Mouse (Mus musculus) brown adipose tissue, adult 24 weeks (tissue): ENCODE data around the gene Sec11a. TPM values are rescaled to one million over a fixed set of nuclear protein-coding genes. Genes with fewer than 3 reads are reported as not detected.

Experiments
- H3K27ac ChIP-seq: fragments of 200-500 bp; replicated peaks from 2 replicates; pipeline ENCODE4 v1.5.1; 2012; ENCODE audit warnings: low read depth, mild to moderate bottlenecking, low read length
- H3K4me1 ChIP-seq: fragments of 200-500 bp; 2 replicates; pipeline ENCODE4 v1.6.1; 2012; ENCODE audit warnings: low read length, mixed read lengths; ENCODE audit not compliant: control insufficient read depth, insufficient read depth, insufficient read length
- H3K4me3 ChIP-seq: fragments of 200-500 bp; 2 replicates; pipeline ENCODE4 v1.5.1; 2012; ENCODE audit warnings: low read depth, mild to moderate bottlenecking, low read length, moderate library complexity; ENCODE audit not compliant: insufficient read depth
- polyA plus RNA-seq: library from polyadenylated mRNA; stranded (reverse); fragments of >200 nt; gene quantifications from 2 replicates; pipeline ENCODE4 v1.2.4, GENCODE M21; 2012; ENCODE audit not compliant: missing spikeins, insufficient read depth, insufficient read length

Gene Sec11a
- polyA plus RNA-seq, 1 experiment = 61.2 TPM

DNA sequence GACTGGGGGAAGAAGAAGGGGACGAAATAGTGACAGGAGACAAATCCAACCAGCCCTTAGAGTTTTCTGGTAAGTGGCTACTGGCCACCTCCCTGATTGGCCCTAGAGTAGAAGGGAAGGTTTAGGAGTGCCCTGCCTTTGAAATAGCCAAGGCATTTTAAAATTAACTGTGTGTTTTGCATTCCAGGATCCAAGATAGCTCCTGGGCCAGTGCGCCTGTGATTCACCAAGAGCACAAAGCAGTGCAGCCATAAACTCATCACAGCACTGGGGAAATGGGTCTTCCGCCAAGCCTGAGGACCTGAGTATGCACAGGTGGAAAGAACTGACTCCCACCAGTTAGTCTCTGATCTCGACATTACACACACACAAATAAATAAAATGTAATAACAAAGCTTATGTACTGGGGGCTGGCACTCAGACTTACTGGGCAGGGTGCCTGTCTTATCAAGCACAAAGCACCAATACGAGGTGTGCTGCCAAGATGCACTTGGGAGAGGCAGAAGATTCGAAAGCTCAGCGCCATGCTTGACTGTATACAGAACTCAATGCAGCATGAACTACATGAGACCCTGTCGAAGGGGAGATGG lies 15.9 kb downstream of the Sec11a start:
- Histone ChIP-seq H3K4me3 (no peak overlapping the region), H3K4me1 (no peaks in the 10 kb centered on the region), H3K27ac (no peak overlapping the region)

DNA sequence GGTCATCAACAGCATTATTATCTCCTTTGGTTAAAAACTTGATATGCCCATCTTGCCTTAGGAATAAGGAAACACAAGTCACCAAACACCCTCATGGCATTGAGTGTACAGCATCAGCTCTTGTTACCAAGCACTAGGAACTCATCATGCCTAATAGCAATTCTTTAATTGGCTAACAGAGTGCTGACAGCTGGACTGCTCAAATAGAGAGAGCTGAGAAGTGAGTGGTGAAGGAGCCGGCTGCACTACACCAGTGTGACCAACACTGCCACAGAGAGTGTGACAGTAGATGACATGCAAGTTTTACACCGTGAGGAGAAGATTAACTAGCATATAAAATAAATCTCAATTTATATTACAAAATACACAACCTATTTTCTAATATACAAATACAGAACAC lies 24.4 kb downstream of the Sec11a start:
- Histone ChIP-seq H3K4me1 (no peaks in the 10 kb centered on the region), H3K4me3 (no peak overlapping the region), H3K27ac (no peak overlapping the region)

DNA sequence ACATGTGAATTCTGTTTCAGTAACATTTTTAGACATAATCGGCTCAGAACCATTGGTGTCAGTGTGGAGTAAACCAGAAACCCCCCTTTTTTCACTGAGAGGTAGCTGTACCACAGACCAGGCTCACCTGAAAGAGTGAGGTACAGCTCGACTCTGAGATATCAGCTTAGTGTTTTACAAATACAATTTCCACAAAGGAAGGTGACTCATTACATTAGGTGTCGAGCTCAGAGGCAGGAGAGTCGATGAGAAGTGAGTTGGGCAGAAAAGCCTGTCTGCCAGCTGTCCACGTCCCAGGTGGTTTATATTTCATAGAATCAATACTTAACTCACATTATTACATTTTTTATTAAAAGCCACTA lies 28.0 kb downstream of the Sec11a start:
- H3K4me1 ChIP-seq = no peaks in the 10 kb centered on the region
- no peak overlapping the region for H3K27ac ChIP-seq
- no peak overlapping the region for H3K4me3 ChIP-seq

- Histone ChIP-seq H3K4me1 (no peaks in the 10 kb centered on the region), H3K27ac (no peak overlapping the region), H3K4me3 (no peak overlapping the region)
Measured at GRCm38 (mm10) chr7:80918982-80919646, 28.5 kb downstream of the Sec11a start.

GRCm38 (mm10) chr7:80917916-80918465 lies 29.6 kb downstream of the Sec11a start:
- no peak overlapping the region for H3K4me3 ChIP-seq
- no peaks in the 10 kb centered on the region for H3K4me1 ChIP-seq
- no peak overlapping the region for H3K27ac ChIP-seq

- Histone ChIP-seq H3K4me3 (no peak overlapping the region), H3K27ac (no peak overlapping the region), H3K4me1 (no peaks in the 10 kb centered on the region)
Measured at GRCm38 (mm10) chr7:80912496-80912895, 35.1 kb downstream of the Sec11a start.

- no peaks in the 10 kb centered on the region for H3K4me1 ChIP-seq
- H3K27ac ChIP-seq = no peak overlapping the region
Measured at GRCm38 (mm10) chr7:80911053-80911452, 36.5 kb downstream of the Sec11a start.

DNA sequence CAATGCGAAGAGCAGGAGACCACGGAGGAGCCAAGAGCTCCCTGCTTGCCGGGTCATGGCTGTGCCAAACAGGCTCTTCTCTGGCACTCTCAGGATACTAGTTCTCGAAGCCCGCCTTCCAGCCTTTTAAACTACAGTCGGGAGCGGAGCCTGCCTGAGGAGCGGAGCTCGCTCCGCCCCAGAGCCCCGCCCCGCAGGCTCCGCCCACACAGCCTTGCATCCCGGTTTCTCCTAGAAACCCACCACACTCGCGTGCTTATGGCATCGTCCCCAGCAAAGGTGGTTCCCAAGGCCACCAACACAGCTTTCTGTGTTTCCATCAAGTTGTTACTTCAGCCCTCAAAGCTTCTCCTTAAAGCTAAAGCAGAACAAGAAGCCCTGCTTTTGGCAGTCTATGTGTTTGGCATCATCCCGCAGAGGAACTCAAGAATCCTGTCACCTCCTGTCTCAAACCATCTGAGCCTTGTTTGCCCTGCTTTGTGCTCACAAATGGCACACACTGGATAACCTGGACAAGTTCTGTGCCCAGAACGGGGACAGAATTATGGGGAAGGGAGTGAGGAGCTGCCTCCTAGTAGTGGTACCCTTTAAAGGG lies 42.6 kb downstream of the Sec11a start, which contains the start of gene Nmb:
Gene Nmb, minus strand, starts transcription at position 156 of the 595 bp plus-strand sequence.
- no peak within 1 kb of the TSS for H3K27ac ChIP-seq
- peak within 1 kb of the TSS; percentile 59 for H3K4me3 ChIP-seq
- peaks cover 8% of the 10 kb centered on the region for H3K4me1 ChIP-seq

More at GRCm38 (mm10) chr7:80911053-80911452, 36.5 kb downstream of the Sec11a start:
- H3K4me3 ChIP-seq = no peak overlapping the region

DNA sequence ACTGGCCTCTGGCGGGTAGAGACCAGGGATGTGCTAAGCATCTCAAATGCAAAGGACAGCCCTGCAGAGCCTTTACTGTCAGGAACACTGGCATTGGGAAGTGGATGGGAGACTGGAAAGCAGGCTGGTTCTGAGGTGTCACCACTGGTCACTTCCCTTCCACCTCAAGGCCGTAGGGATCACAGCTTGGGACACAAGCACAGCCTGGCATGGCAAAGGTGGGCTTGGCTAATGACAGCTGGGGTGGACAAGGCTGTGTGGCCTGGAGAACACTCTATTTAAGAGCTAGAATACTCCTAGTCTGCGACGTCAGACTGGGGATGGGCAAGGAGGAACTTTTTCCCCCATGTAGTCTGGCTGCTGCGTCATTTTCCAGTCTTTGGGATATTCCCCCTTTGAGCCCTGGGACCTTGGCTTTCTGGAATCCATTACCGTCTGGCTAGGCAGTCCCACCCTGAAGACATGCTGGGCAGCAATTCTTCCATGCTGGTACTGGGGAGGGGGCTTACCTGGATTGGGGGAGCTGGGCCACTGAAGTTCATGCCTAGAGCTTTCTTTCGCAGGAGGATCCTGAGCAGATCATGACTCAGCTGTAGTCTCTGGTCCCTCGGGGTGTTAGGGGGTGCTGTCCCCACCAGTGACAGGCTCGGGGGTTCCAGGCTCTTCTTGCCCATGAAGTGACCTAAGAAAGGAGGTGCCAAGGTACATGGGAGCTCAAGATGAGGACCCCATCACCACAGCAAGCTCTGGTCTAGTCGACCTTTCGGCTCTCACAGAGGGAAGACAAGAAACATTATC lies 43.8 kb downstream of the Sec11a start:
- Histone ChIP-seq H3K27ac (no peak overlapping the region), H3K4me3 (peak overlapping the region; percentile 59; the same call in 1 of the 2 replicates), H3K4me1 (peaks cover 8% of the 10 kb centered on the region)

GRCm38 (mm10) chr7:80901541-80902274 lies 45.9 kb downstream of the Sec11a start:
- peak overlapping the region; percentile 71; the same call in 1 of the 2 replicates for H3K27ac ChIP-seq
- peak overlapping the region; percentile 62 for H3K4me3 ChIP-seq
- H3K4me1 ChIP-seq = peaks cover 17% of the 10 kb centered on the region

- Histone ChIP-seq H3K4me1 (peaks cover 17% of the 10 kb centered on the region), H3K27ac (peak within 1 kb of the TSS; percentile 71), H3K4me3 (peak within 1 kb of the TSS; percentile 81)
Measured at GRCm38 (mm10) chr7:80900944-80901501, 46.6 kb downstream of the Sec11a start, which contains the start of gene Wdr73. TSS of gene Wdr73 (minus strand) at chr7:80901269.

GRCm38 (mm10) chr7:80897721-80898120 lies 49.9 kb downstream of the Sec11a start:
- Histone ChIP-seq H3K4me1 (peaks cover 32% of the 10 kb centered on the region), H3K27ac (peak overlapping the region; percentile 91), H3K4me3 (no peak overlapping the region)

- peak overlapping the region; percentile 91 for H3K27ac ChIP-seq
- H3K4me3 ChIP-seq = no peak overlapping the region
- peaks cover 32% of the 10 kb centered on the region for H3K4me1 ChIP-seq
Measured at GRCm38 (mm10) chr7:80897134-80897533, 50.4 kb downstream of the Sec11a start.
